Mouse (Mus musculus): ENCODE measurements around the gene Dync2li1. TPM values are rescaled to one million over a fixed set of nuclear protein-coding genes. Genes with fewer than 3 reads are reported as not detected.

Dync2li1 gene
- total and polyA plus RNA-seq, 3 experiments: 2.7 to 3.5 (median 2.9) TPM

DNA sequence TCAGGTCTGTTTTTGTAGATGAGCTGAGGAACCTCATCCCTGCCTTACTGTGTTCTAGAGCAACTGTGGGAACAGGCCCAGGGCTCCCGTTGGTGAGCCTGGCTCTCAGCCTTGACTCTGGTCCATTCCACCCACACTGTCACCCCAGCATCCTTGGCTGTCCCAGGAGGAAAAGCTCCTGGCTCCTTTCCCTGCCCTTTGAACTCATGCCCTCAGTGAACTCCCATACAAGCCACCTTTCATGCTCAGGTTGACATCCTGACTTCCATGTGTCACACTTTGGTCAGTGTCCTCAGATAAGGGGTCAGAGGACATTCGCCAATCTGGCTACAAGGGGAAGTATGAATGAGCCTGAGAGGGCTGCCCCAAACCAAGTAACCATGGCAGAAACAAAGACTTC, 67.4 kb downstream of the Dync2li1 start:
- DNase-seq: no peak
- 46% methylated on average over 2 of the region's 2 CpGs for WGBS
- Histone ChIP-seq H3K4me1 (ENCODE audit: control insufficient read depth, insufficient read depth, low read length) (no peaks in the 10 kb centered on the region), H3K79me2 (replicated peaks; ENCODE audit: control insufficient read depth, insufficient read depth, low read length) (no peaks in the 10 kb centered on the region), H3K27me3 (ENCODE audit: control insufficient read depth, insufficient read depth, low read length) (no peaks in the 10 kb centered on the region), H3K4me3 (no peak overlapping the region), H3K9ac (ENCODE audit: low read depth, low read length) (no peak overlapping the region), H3K36me3 (ENCODE audit: control insufficient read depth, insufficient read depth, low read length) (no peaks in the 10 kb centered on the region), H3K27ac (no peak overlapping the region)
- TF ChIP-seq CTCF (IDR thresholded peaks at IDR 0.05) (no peak), EP300 (IDR thresholded peaks at IDR 0.05; ENCODE audit: insufficient read depth, low read depth, low read length) (no peak), POLR2A (IDR thresholded peaks at IDR 0.05; ENCODE audit: insufficient read depth, low read depth, low read length) (no peak)
- intact Hi-C loops (cut with DNase I): no loop called here

DNA sequence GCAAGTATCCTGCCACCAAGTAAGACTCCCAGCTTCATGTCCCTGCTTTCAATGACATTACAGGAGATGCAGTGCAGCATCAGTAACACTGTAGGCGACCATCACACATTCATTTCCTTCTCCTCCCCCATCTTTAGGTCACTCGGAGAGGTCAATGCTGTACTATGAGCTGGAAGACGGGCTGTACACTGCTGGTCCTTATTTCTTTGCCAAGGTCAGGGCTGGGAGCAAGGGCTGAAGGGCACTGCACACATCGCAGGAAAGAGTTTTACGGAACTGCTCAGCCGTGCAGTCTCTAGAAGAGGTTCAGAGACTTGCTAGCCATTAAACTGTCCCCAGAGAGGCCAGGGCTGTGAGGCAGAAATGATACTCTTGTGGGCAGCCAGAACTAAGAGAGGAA, 70.2 kb downstream of the Dync2li1 start:
- DNase-seq: no peak
- Histone ChIP-seq H3K27me3 (ENCODE audit: control insufficient read depth, insufficient read depth, low read length) (no peaks in the 10 kb centered on the region), H3K79me2 (replicated peaks; ENCODE audit: control insufficient read depth, insufficient read depth, low read length) (no peaks in the 10 kb centered on the region), H3K36me3 (ENCODE audit: control insufficient read depth, insufficient read depth, low read length) (no peaks in the 10 kb centered on the region), H3K9ac (ENCODE audit: low read depth, low read length) (no peak overlapping the region), H3K27ac (no peak overlapping the region), H3K4me3 (no peak overlapping the region), H3K4me1 (ENCODE audit: control insufficient read depth, insufficient read depth, low read length) (no peaks in the 10 kb centered on the region)
- 60% methylated on average over 6 of the region's 6 CpGs for WGBS
- intact Hi-C loops (cut with DNase I): no loop called here
- no peak for TF ChIP-seq POLR2A (IDR thresholded peaks at IDR 0.05; ENCODE audit: insufficient read depth, low read depth, low read length)
- no peak for TF ChIP-seq EP300 (IDR thresholded peaks at IDR 0.05; ENCODE audit: insufficient read depth, low read depth, low read length)
- TF ChIP-seq CTCF (IDR thresholded peaks at IDR 0.05): no peak

DNA sequence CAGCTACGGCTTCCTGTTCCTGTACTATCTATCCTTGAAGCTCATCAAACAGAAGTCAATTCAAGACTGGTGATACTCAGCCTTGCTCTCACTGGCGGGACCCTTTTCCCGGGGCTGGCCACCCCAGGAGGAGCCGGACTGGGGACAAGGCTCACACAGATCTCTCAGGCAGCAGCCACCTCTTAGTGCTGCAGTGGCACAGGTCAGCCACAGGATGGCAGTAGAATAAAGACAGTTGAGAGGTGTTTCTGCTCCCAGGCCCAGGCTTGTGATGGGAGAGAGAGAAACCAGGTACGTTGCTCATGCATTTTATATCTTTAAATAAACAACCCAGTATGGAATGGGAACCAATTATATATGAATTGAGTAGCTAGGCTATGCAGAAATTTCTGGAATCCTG, 72.4 kb downstream of the Dync2li1 start:
- WGBS: 21% methylated on average over 5 of the region's 5 CpGs
- H3K27ac ChIP-seq: no peak overlapping the region
- intact Hi-C loops (cut with DNase I): no loop called here

More for the DNA sequence above, 72.4 kb downstream of the Dync2li1 start:
- no peak for TF ChIP-seq POLR2A (IDR thresholded peaks at IDR 0.05; ENCODE audit: insufficient read depth, low read depth, low read length)
- peak; percentile 93 for TF ChIP-seq CTCF (IDR thresholded peaks at IDR 0.05)
- 0 out of 2 replicates have a peak, but pooled peaks have one; percentile 21 for TF ChIP-seq EP300 (IDR thresholded peaks at IDR 0.05; ENCODE audit: insufficient read depth, low read depth, low read length)
- Histone ChIP-seq H3K79me2 (replicated peaks; ENCODE audit: control insufficient read depth, insufficient read depth, low read length) (no peaks in the 10 kb centered on the region), H3K36me3 (ENCODE audit: control insufficient read depth, insufficient read depth, low read length) (no peaks in the 10 kb centered on the region), H3K9ac (ENCODE audit: low read depth, low read length) (no peak overlapping the region), H3K4me1 (ENCODE audit: control insufficient read depth, insufficient read depth, low read length) (no peaks in the 10 kb centered on the region), H3K27me3 (ENCODE audit: control insufficient read depth, insufficient read depth, low read length) (no peaks in the 10 kb centered on the region), H3K4me3 (no peak overlapping the region)
- DNase-seq: peak; percentile 25 to 40

Other genes starting within 250 kb of the Dync2li1 start
- gene Thada, start 160.3 kb upstream of the Dync2li1 start, total RNA-seq (2021): 1 to 10 TPM; 7.7 to 8.3 TPM
- gene Thada, start 160.3 kb upstream of the Dync2li1 start, polyA plus RNA-seq (2012; rRNA removed): 5.0 and 6.3 TPM in 2 replicates
- gene Plekhh2, start 114.6 kb upstream of the Dync2li1 start, total RNA-seq (2021): 1 to 10 TPM; 1.4 to 2.0 TPM
- gene Plekhh2, start 114.6 kb upstream of the Dync2li1 start, polyA plus RNA-seq (2012; rRNA removed): 1.7 and 3.1 TPM in 2 replicates
- not detected for gene Abcg8, start 49.8 kb downstream of the Dync2li1 start, total RNA-seq (2021)
- 0.06 TPM in 1 of 2 replicates, not detected in the other for gene Abcg8, start 49.8 kb downstream of the Dync2li1 start, polyA plus RNA-seq (2012; rRNA removed)
- gene Abcg5, start 56.5 kb downstream of the Dync2li1 start, total RNA-seq (2021): not detected
- gene Abcg5, start 56.5 kb downstream of the Dync2li1 start, polyA plus RNA-seq (2012; rRNA removed): 0.09 TPM in 1 of 2 replicates, not detected in the other
- 100 to 1,000 TPM; 125 to 148 TPM for gene Lrpprc, start 164.3 kb downstream of the Dync2li1 start, total RNA-seq (2021)
- gene Lrpprc, start 164.3 kb downstream of the Dync2li1 start, polyA plus RNA-seq (2012; rRNA removed): 32.0 and 64.0 TPM in 2 replicates

All from heart, adult 2 months (tissue).